Mouse (Mus musculus) kidney, postnatal 0 days (tissue): Measurements from ENCODE around the gene Lpar1. TPM values are rescaled to one million over a fixed set of nuclear protein-coding genes. Genes with fewer than 3 reads are reported as not detected.
A peak's percentile ranks its signal among the peaks of the same experiment; 100 is the strongest.

Source experiments
- ATAC-seq: fragments of 200-750 bp; cut with Nextera tagmentation; replicated peaks from 2 replicates; pipeline ENCODE4 v1.8.0; 2017; ENCODE audit warnings: low read depth, moderate number of reproducible peaks, moderate TSS enrichment, moderate library complexity; ENCODE audit not compliant: low FRiP score
- DNase-seq: peaks from one replicate; pipeline ENCODE4 v3.0.0-alpha.2; 2016; ENCODE audit warnings: low spot score
- H3K27ac ChIP-seq: fragments of 300-500 bp; sonication (generic); 2 replicates; pipeline ENCODE4 v1.5.1; 2014; ENCODE audit warnings: mild to moderate bottlenecking
- H3K27me3 ChIP-seq: fragments of 300-500 bp; sonication (generic); 2 replicates; pipeline ENCODE4 v1.6.1; 2014; ENCODE audit warnings: low read length, mixed read lengths; ENCODE audit not compliant: insufficient read depth
- H3K36me3 ChIP-seq: fragments of 300-500 bp; sonication (generic); 2 replicates; pipeline ENCODE4 v1.6.1; 2014; ENCODE audit warnings: low read length, mixed read lengths; ENCODE audit not compliant: insufficient read depth
- H3K4me1 ChIP-seq: fragments of 300-500 bp; sonication (generic); replicated peaks from 2 replicates; pipeline ENCODE4 v1.6.1; 2014; ENCODE audit warnings: antibody characterized with exemption, low read length, mixed read lengths; ENCODE audit not compliant: insufficient read depth
- H3K4me2 ChIP-seq: fragments of 300-500 bp; sonication (generic); 2 replicates; pipeline ENCODE4 v1.6.1; 2014; ENCODE audit warnings: mild to moderate bottlenecking, low read length, moderate library complexity, mixed read lengths
- H3K4me3 ChIP-seq: fragments of 300-500 bp; sonication (generic); replicated peaks from 2 replicates; pipeline ENCODE4 v1.5.1; 2014; ENCODE audit warnings: low read depth, low read length
- H3K9ac ChIP-seq: fragments of 300-500 bp; sonication (generic); 2 replicates; pipeline ENCODE4 v1.6.1; 2014; ENCODE audit warnings: low read depth, low read length
- H3K9me3 ChIP-seq: fragments of 300-500 bp; sonication (generic); replicated peaks from 2 replicates; pipeline ENCODE4 v1.6.1; 2016; ENCODE audit warnings: low read length, inconsistent platforms, mixed read lengths
- CTCF ChIP-seq: IDR thresholded peaks from 2 replicates; pipeline ENCODE4 v1.5.1; 2016; ENCODE audit warnings: antibody characterized with exemption, low read depth, mild to moderate bottlenecking, moderate library complexity
- WGBS: fragments of 180-500 bp; shearing (Covaris S2); extraction: QIAGEN DNeasy Blood & Tissue Kit; methylation state at CpG from one replicate; pipeline ENCODE4 v1.1.7; 2014; 5-methylcytosine and 5-hydroxymethylcytosine counted together
- polyA plus RNA-seq: library from polyadenylated mRNA; unstranded; fragments of >200 nt; fragmentation: Nextera tagmentation; extraction: Ambion mirVana; gene quantifications from 2 replicates; pipeline ENCODE4 v1.2.1, GENCODE M21; 2015

The Lpar1 gene
- polyA plus RNA-seq, 1 experiment from 2014 or later, result 24.9 TPM

GRCm38 (mm10) chr4:58497284-58497683 is 56.4 kb downstream of the Lpar1 start:
- ATAC-seq, result no peak
- Histone ChIP-seq H3K27me3 (no peaks in the 10 kb centered on the region), H3K4me2 (no peak overlapping the region), H3K4me3 (no peak overlapping the region), H3K9me3 (no peaks in the 10 kb centered on the region), H3K27ac (no peak overlapping the region), H3K4me1 (0 out of 2 replicates have a peak, but pooled peaks cover 2% of the 10 kb centered on the region), H3K36me3 (no peaks in the 10 kb centered on the region), H3K9ac (no peak overlapping the region)
- no peak for DNase-seq
- TF ChIP-seq CTCF, result no peak
- 67% methylated on average over 4 of the region's 4 CpGs for WGBS

GRCm38 (mm10) chr4:58496743-58497142 is 57.0 kb downstream of the Lpar1 start:
- Histone ChIP-seq H3K36me3 (no peaks in the 10 kb centered on the region), H3K4me2 (no peak overlapping the region), H3K27me3 (no peaks in the 10 kb centered on the region), H3K27ac (no peak overlapping the region), H3K9ac (no peak overlapping the region), H3K4me3 (no peak overlapping the region), H3K4me1 (0 out of 2 replicates have a peak, but pooled peaks cover 2% of the 10 kb centered on the region), H3K9me3 (no peaks in the 10 kb centered on the region)
- ATAC-seq, result no peak
- WGBS, result 43% methylated on average over 8 of the region's 8 CpGs
- no peak for TF ChIP-seq CTCF
- no peak for DNase-seq

- DNase-seq, result no peak
- H3K9ac ChIP-seq, result no peak overlapping the region
Measured at GRCm38 (mm10) chr4:58491742-58492141, 62.0 kb downstream of the Lpar1 start.

GRCm38 (mm10) chr4:58490374-58490773 is 63.3 kb downstream of the Lpar1 start:
- no peak for TF ChIP-seq CTCF

More at GRCm38 (mm10) chr4:58491742-58492141, 62.0 kb downstream of the Lpar1 start:
- Histone ChIP-seq H3K27me3 (no peaks in the 10 kb centered on the region), H3K4me1 (0 out of 2 replicates have a peak, but pooled peaks cover 2% of the 10 kb centered on the region), H3K4me3 (no peak overlapping the region), H3K9me3 (no peaks in the 10 kb centered on the region), H3K27ac (no peak overlapping the region), H3K4me2 (no peak overlapping the region), H3K36me3 (0 out of 2 replicates have a peak, but pooled peaks cover under 1% of the 10 kb centered on the region)
- no peak for ATAC-seq
- 78% methylated on average over 3 of the region's 3 CpGs for WGBS
- no peak for TF ChIP-seq CTCF

GRCm38 (mm10) chr4:58478564-58478963 is 75.1 kb downstream of the Lpar1 start:
- Histone ChIP-seq H3K4me2 (no peak overlapping the region), H3K27ac (no peak overlapping the region), H3K9me3 (no peaks in the 10 kb centered on the region), H3K4me3 (no peak overlapping the region), H3K36me3 (no peaks in the 10 kb centered on the region), H3K4me1 (no peaks in the 10 kb centered on the region), H3K9ac (no peak overlapping the region), H3K27me3 (no peaks in the 10 kb centered on the region)
- ATAC-seq, result no peak
- WGBS, result 90% methylated on average over 1 of the region's 1 CpGs
- TF ChIP-seq CTCF, result no peak
- DNase-seq, result no peak

More at GRCm38 (mm10) chr4:58490374-58490773, 63.3 kb downstream of the Lpar1 start:
- Histone ChIP-seq H3K27ac (no peak overlapping the region), H3K9me3 (no peaks in the 10 kb centered on the region), H3K36me3 (0 out of 2 replicates have a peak, but pooled peaks cover 6% of the 10 kb centered on the region), H3K27me3 (no peaks in the 10 kb centered on the region), H3K9ac (no peak overlapping the region), H3K4me2 (no peak overlapping the region), H3K4me3 (no peak overlapping the region), H3K4me1 (no peaks in the 10 kb centered on the region)
- no peak; the same call in 1 of the 2 replicates for ATAC-seq
- peak; percentile 43 for DNase-seq
- WGBS, result 79% methylated on average over 4 of the region's 4 CpGs

- no peak overlapping the region for H3K4me3 ChIP-seq
- DNase-seq (no peak), ATAC-seq (no peak)
- no peak overlapping the region for H3K9ac ChIP-seq
- no peak for TF ChIP-seq CTCF
- no peak overlapping the region for H3K27ac ChIP-seq
- no peaks in the 10 kb centered on the region for H3K27me3 ChIP-seq
- no peaks in the 10 kb centered on the region for H3K4me1 ChIP-seq
- H3K36me3 ChIP-seq, result no peaks in the 10 kb centered on the region
- H3K9me3 ChIP-seq, result no peaks in the 10 kb centered on the region
- H3K4me2 ChIP-seq, result no peak overlapping the region
- 92% methylated on average over 8 of the region's 8 CpGs for WGBS
Measured at GRCm38 (mm10) chr4:58477691-58478090, 76.0 kb downstream of the Lpar1 start.
